9 mouse cellular contexts compared by ENCODE assay signal in genomic region chr16:21271773-21272247, GRCm38 (mm10).
DNase-seq lines count a peak whose midpoint lies in the region; ATAC-seq and TF ChIP-seq lines count a peak whose summit lies in the region.
"Had no signal": no experiment of that assay in that cellular context is flagged by ENCODE, and none has a peak within 500 bp of the region (broad histone marks: within the 10 kb centered on the region; RNA-seq: fewer than 3 reads in every experiment).

No protein-coding gene starts in this region.

- no peak overlapping the region for H3K4me3 ChIP-seq in intestine, embryonic 16.5 days (ENCODE audit: low read length)
- no peak overlapping the region for H3K4me3 ChIP-seq in intestine, embryonic 15.5 days (replicated peaks)
- no peak overlapping the region for H3K4me3 ChIP-seq in embryonic facial prominence, embryonic 12.5 days
- no peak overlapping the region for H3K4me3 ChIP-seq in thymus, adult 2 months (ENCODE audit: control insufficient read depth, insufficient read depth, low read length)

- no peaks in the 10 kb centered on the region for H3K36me3 ChIP-seq in intestine, embryonic 16.5 days (ENCODE audit: control insufficient read depth, insufficient read depth, low read length)
- no peaks in the 10 kb centered on the region for H3K36me3 ChIP-seq in intestine, embryonic 15.5 days
- H3K36me3 ChIP-seq in embryonic facial prominence, embryonic 12.5 days: no peaks in the 10 kb centered on the region
- H3K36me3 ChIP-seq in thymus, adult 2 months (ENCODE audit: control insufficient read depth, insufficient read depth, low read length): no peaks in the 10 kb centered on the region

- WGBS in intestine, embryonic 16.5 days: 73% methylated on average over 6 of the region's 6 CpGs
- 55% methylated on average over 6 of the region's 6 CpGs for WGBS in intestine, embryonic 15.5 days
- WGBS in embryonic facial prominence, embryonic 12.5 days: 45% methylated on average over 6 of the region's 6 CpGs
- 87% methylated on average over 6 of the region's 6 CpGs for WGBS in thymus, adult 2 months

- ATAC-seq in intestine, embryonic 16.5 days: peak; percentile 7; the same call in 1 of the 2 replicates
- ATAC-seq in intestine, embryonic 15.5 days: no peak
- ATAC-seq in embryonic facial prominence, embryonic 12.5 days (ENCODE audit: insufficient number of reproducible peaks, insufficient read depth, low FRiP score, low TSS enrichment): peak; percentile 12; the same call in 1 of the 2 replicates
- no peak for ATAC-seq in megakaryocyte-erythroid progenitor cell, adult 5-6 weeks (replicated peaks; ENCODE audit: low FRiP score, low TSS enrichment, poor library complexity, severe bottlenecking)

- H3K9me3 ChIP-seq in intestine, embryonic 16.5 days (ENCODE audit: control insufficient read depth, low read length): no peaks in the 10 kb centered on the region
- no peaks in the 10 kb centered on the region for H3K9me3 ChIP-seq in intestine, embryonic 15.5 days
- H3K9me3 ChIP-seq in embryonic facial prominence, embryonic 12.5 days: 0 out of 2 replicates have a peak, but pooled peaks cover 5% of the 10 kb centered on the region

- peaks cover 13% of the 10 kb centered on the region; the same call in 1 of the 2 replicates for H3K4me1 ChIP-seq in intestine, embryonic 16.5 days (ENCODE audit: control insufficient read depth, insufficient read depth, low read length)
- peaks cover 18% of the 10 kb centered on the region for H3K4me1 ChIP-seq in intestine, embryonic 15.5 days (replicated peaks)
- H3K4me1 ChIP-seq in embryonic facial prominence, embryonic 12.5 days: peaks cover 45% of the 10 kb centered on the region
- no peaks in the 10 kb centered on the region for H3K4me1 ChIP-seq in thymus, adult 2 months (replicated peaks; ENCODE audit: control insufficient read depth, insufficient read depth, low read length)

- no peak for TF ChIP-seq POLR2A in thymus, adult 2 months (IDR thresholded peaks at IDR 0.05; ENCODE audit: control insufficient read depth, extremely low read depth, insufficient read depth, low read length, poor library complexity)

- peak; percentile 72 to 75 for DNase-seq in frontal cortex, adult 2 months (ENCODE audit: extremely low spot score in 1 of 2, low spot score in 1 of 2)
- DNase-seq in lung, postnatal 10 days: peak; percentile 74
- no peak for DNase-seq in cerebellum, postnatal 14 days
- no peak for DNase-seq in thymus, adult 2 months

- H3K27me3 ChIP-seq in intestine, embryonic 16.5 days (replicated peaks; ENCODE audit: control insufficient read depth, insufficient read depth, low read length): no peaks in the 10 kb centered on the region
- H3K27me3 ChIP-seq in intestine, embryonic 15.5 days (replicated peaks): no peaks in the 10 kb centered on the region
- H3K27me3 ChIP-seq in embryonic facial prominence, embryonic 12.5 days: no peaks in the 10 kb centered on the region
- H3K27me3 ChIP-seq in thymus, adult 2 months (ENCODE audit: control insufficient read depth, insufficient read depth, low read length): no peaks in the 10 kb centered on the region

- TF ChIP-seq CTCF in thymus, adult 2 months (IDR thresholded peaks at IDR 0.05; ENCODE audit: borderline replicate concordance, control insufficient read depth, extremely low read depth, insufficient read depth, low read length, poor library complexity): no peak

- H3K4me2 ChIP-seq in intestine, embryonic 16.5 days (ENCODE audit: low read depth, low read length): no peak overlapping the region
- no peak overlapping the region for H3K4me2 ChIP-seq in intestine, embryonic 15.5 days (replicated peaks)
- no peak overlapping the region for H3K4me2 ChIP-seq in embryonic facial prominence, embryonic 12.5 days (replicated peaks)

- H3K9ac ChIP-seq in intestine, embryonic 16.5 days (ENCODE audit: low read depth, low read length): no peak overlapping the region
- H3K9ac ChIP-seq in intestine, embryonic 15.5 days: no peak overlapping the region
- no peak overlapping the region for H3K9ac ChIP-seq in embryonic facial prominence, embryonic 12.5 days

- no peak overlapping the region for H3K27ac ChIP-seq in intestine, embryonic 16.5 days (ENCODE audit: low read length)
- H3K27ac ChIP-seq in intestine, embryonic 15.5 days: no peak overlapping the region
- H3K27ac ChIP-seq in embryonic facial prominence, embryonic 12.5 days: peak overlapping the region; percentile 50; the same call in 1 of the 2 replicates
- no peak overlapping the region for H3K27ac ChIP-seq in thymus, adult 2 months (ENCODE audit: control insufficient read depth, insufficient read depth, low read length)
- H3K27ac ChIP-seq: kidney, postnatal 0 days had no signal

Comparison
In these comparisons a context has a peak if more than half of its experiments do, and no peak if none do; other contexts are left out.
1. ATAC-seq: peak in intestine, embryonic 16.5 days (single experiment) and embryonic facial prominence, embryonic 12.5 days (single experiment); none in intestine, embryonic 15.5 days (single experiment) and megakaryocyte-erythroid progenitor cell, adult 5-6 weeks (single experiment).
2. DNase-seq: peak in frontal cortex, adult 2 months (2 of 2) and lung, postnatal 10 days (single experiment); none in cerebellum, postnatal 14 days (0 of 2) and thymus, adult 2 months (single experiment).